Mouse (Mus musculus) limb, embryonic 14.5 days (tissue): Measurements from ENCODE around the gene Lpo. TPM values are rescaled to one million over a fixed set of nuclear protein-coding genes. Genes with fewer than 3 reads are reported as not detected.

Source experiments
- ATAC-seq: fragments of 200-750 bp; cut with Nextera tagmentation; 2 replicates; pipeline ENCODE4 v1.8.0; 2017; ENCODE audit warnings: low read depth, moderate number of reproducible peaks, moderate TSS enrichment; ENCODE audit not compliant: low FRiP score
- DNase-seq: peaks from one replicate; pipeline ENCODE4 v3.0.0-alpha.2; 2015; ENCODE audit warnings: low spot score
- H3K27ac ChIP-seq: fragments of 300-500 bp; sonication (generic); replicated peaks from 2 replicates; pipeline ENCODE4 v1.5.1; 2014; ENCODE audit warnings: low read depth, mild to moderate bottlenecking, low read length, moderate library complexity, mixed read lengths
- H3K27me3 ChIP-seq: fragments of 300-500 bp; sonication (generic); 2 replicates; pipeline ENCODE4 v1.6.1; 2014; ENCODE audit warnings: low read length, mixed read lengths; ENCODE audit not compliant: control insufficient read depth, insufficient read depth
- H3K36me3 ChIP-seq: fragments of 300-500 bp; sonication (generic); 2 replicates; pipeline ENCODE4 v1.6.1; 2014; ENCODE audit warnings: mild to moderate bottlenecking, low read length, moderate library complexity, mixed read lengths; ENCODE audit not compliant: control insufficient read depth, insufficient read depth
- H3K4me1 ChIP-seq: fragments of 300-500 bp; sonication (generic); 2 replicates; pipeline ENCODE4 v1.6.1; 2014; ENCODE audit warnings: antibody characterized with exemption, low read length, mixed read lengths; ENCODE audit not compliant: control insufficient read depth, insufficient read depth
- H3K4me2 ChIP-seq: fragments of 300-500 bp; sonication (generic); replicated peaks from 2 replicates; pipeline ENCODE4 v1.6.1; 2014; ENCODE audit warnings: low read depth, mild to moderate bottlenecking, low read length, moderate library complexity; ENCODE audit not compliant: severe bottlenecking
- H3K4me3 ChIP-seq: fragments of 300-500 bp; sonication (generic); replicated peaks from 2 replicates; pipeline ENCODE4 v1.5.1; 2014; ENCODE audit warnings: low read length
- H3K9ac ChIP-seq: fragments of 300-500 bp; sonication (generic); 2 replicates; pipeline ENCODE4 v1.6.1; 2014; ENCODE audit warnings: mild to moderate bottlenecking, low read depth, low read length, moderate library complexity; ENCODE audit not compliant: severe bottlenecking
- H3K9me3 ChIP-seq: fragments of 300-500 bp; sonication (generic); 2 replicates; pipeline ENCODE4 v1.6.1; 2016; ENCODE audit warnings: low read length; ENCODE audit not compliant: control insufficient read depth
- POLR2A ChIP-seq: fragments of 200-500 bp; IDR thresholded peaks from 2 replicates; pipeline ENCODE4 v1.8.0; 2012; ENCODE audit warnings: inconsistent platforms, mild to moderate bottlenecking, moderate library complexity, borderline replicate concordance; ENCODE audit not compliant: insufficient read depth, insufficient read length; ENCODE audit errors: extremely low read depth
- WGBS: fragments of 180-500 bp; shearing (Covaris S2); extraction: QIAGEN DNeasy Blood & Tissue Kit; methylation state at CpG from one replicate; pipeline ENCODE4 v1.1.7; 2014; 5-methylcytosine and 5-hydroxymethylcytosine counted together
- polyA plus RNA-seq, 2 experiments: library from polyadenylated mRNA; depleted of rRNA in 1 of 2; stranded (reverse) in 1 of 2; unstranded in 1 of 2; fragments of >200 nt; fragmentation: Nextera tagmentation in 1 of 2; extraction: Ambion mirVana in 1 of 2; gene quantifications; 2 replicates each; pipeline versions ENCODE4 v1.2.1 to v1.2.3; 2012 to 2014

Gene Lpo
- polyA plus RNA-seq, 2 experiments, result 0.04 TPM; not detected in 1

DNA sequence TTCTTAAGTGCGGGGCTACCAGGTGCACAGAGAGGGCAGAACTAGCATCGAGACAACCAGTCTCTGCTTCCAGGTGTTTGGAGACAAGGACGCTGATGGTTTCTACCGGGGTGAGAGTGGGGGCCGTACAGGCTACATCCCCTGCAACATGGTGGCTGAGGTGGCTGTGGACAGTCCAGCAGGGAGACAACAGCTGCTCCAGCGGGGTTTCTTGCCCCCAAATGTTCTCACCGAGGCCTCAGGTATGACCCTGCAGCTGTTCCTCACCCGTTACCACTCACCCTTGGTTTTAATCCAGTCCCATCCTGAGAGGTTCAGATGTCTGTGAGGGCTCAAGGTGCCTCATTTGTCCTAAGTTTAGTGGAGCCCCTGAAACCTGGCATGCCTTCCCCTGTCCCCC is 48.0 kb downstream of the Lpo start:
- Histone ChIP-seq H3K36me3 (no peaks in the 10 kb centered on the region), H3K4me2 (no peak overlapping the region), H3K4me3 (no peak overlapping the region), H3K27ac (no peak overlapping the region), H3K27me3 (no peaks in the 10 kb centered on the region), H3K9me3 (no peaks in the 10 kb centered on the region), H3K9ac (no peak overlapping the region), H3K4me1 (peaks cover 6% of the 10 kb centered on the region)
- 83% methylated on average over 8 of the region's 8 CpGs for WGBS
- ATAC-seq (no peak), DNase-seq (no peak)
- no peak for TF ChIP-seq POLR2A

DNA sequence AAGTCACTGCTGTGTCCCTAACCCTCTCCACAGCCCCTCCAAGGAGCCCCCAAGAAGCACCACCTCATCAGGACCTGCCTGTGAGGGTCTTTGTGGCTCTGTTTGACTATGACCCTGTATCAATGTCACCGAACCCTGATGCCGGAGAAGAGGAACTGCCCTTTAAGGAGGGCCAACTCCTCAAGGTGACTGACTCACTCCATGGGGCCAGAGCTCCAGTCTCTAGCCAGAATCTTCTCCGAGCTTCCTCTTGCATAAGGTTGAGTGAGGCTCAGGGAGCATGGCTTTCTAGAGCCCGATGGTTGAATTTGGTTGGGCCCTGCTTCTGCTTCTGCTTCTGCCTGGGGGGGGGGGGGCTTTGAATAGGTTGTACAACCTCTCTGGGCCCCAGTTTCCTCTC is 48.7 kb downstream of the Lpo start:
- 81% methylated on average over 4 of the region's 4 CpGs for WGBS
- Histone ChIP-seq H3K9ac (no peak overlapping the region), H3K4me2 (no peak overlapping the region), H3K27ac (no peak overlapping the region), H3K4me1 (peaks cover 6% of the 10 kb centered on the region), H3K9me3 (no peaks in the 10 kb centered on the region), H3K36me3 (no peaks in the 10 kb centered on the region), H3K4me3 (no peak overlapping the region), H3K27me3 (no peaks in the 10 kb centered on the region)
- no peak for ATAC-seq
- DNase-seq, result no peak
- no peak for TF ChIP-seq POLR2A

DNA sequence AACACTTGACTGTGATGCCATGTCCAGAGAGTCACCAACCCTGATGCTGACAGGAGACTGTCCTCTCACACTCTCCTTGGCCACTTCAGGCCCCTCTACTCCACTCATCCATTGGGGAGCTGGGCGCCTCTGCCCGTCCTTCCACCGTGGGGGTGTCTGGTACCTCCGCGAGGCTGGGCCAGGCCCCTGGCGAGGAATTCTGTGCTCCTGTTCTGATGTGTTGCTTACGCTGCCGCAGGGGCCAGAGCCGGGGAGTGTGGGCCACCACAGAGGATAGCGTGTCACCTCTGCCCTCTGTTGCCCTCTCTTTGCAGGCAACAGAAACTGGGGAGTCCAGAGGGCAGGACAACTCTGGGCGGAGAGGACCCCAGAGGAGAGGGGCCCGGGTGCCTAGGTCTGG is 49.2 kb downstream of the Lpo start:
- no peak for ATAC-seq

DNA sequence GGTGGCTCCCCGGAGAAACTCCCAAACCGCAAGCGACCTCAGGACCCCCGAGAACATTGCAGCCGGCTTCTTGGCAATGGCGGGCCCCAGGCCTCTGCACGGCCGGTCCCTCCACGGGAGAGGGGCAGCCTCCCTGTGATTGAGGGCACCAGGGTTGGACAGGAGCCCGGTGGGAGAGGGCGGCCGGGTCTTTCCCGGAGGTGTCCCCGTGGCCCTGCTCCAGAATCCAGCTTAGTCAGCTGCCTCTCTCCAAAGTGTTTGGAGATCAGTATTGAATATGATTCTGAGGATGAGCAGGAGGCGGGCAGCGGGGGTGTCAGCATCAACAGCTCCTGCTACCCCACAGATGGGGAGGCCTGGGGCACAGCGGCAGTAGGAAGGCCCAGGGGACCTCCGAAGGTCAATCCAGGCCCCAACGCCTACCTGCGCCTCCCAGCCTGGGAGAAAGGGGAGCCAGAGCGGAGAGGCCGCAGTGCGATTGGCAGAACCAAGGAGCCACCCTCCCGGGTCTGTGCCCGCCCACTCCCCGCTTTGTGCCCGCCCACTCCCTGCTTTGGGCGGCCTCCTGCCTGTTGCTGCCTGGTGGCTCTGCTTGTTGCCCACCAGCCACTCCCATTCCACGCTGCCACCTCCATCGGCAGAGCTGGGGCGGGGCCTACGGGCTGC is 49.9 kb downstream of the Lpo start:
- H3K27ac ChIP-seq, result no peak overlapping the region
- 11% methylated on average over 27 of the region's 32 CpGs for WGBS

More for the DNA sequence above, 49.2 kb downstream of the Lpo start:
- H3K9ac ChIP-seq, result peak overlapping the region; percentile 65
- H3K4me3 ChIP-seq, result peak overlapping the region; percentile 40
- no peaks in the 10 kb centered on the region for H3K27me3 ChIP-seq
- DNase-seq, result no peak
- peaks cover 6% of the 10 kb centered on the region for H3K4me1 ChIP-seq
- H3K4me2 ChIP-seq, result peak overlapping the region; percentile 91
- 33% methylated on average over 12 of the region's 12 CpGs for WGBS
- TF ChIP-seq POLR2A, result no peak
- H3K36me3 ChIP-seq, result no peaks in the 10 kb centered on the region
- no peak overlapping the region for H3K27ac ChIP-seq
- H3K9me3 ChIP-seq, result no peaks in the 10 kb centered on the region

DNA sequence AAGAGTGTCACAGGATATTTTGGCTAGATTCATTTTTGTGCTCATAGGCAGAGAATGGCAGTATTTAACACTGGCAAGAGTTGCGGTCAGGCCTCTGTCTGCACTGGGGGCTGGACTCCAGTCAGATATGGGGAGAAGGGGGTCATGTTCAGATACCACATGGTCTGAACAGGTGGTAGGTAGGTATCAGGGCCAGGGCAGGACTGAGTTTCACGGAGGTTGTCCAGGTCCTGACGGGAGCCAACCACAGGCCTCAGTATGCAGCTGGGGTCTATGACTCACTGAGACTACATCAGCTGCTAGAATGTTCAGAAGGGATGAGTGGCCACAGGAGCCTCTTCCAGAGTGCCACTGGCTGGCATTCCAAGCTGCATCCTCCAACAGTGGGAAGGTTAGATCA is 55.7 kb downstream of the Lpo start:
- TF ChIP-seq POLR2A, result no peak
- Histone ChIP-seq H3K4me1 (no peaks in the 10 kb centered on the region), H3K9ac (no peak overlapping the region), H3K4me2 (no peak overlapping the region), H3K27ac (no peak overlapping the region), H3K27me3 (no peaks in the 10 kb centered on the region), H3K4me3 (no peak overlapping the region), H3K9me3 (no peaks in the 10 kb centered on the region), H3K36me3 (no peaks in the 10 kb centered on the region)
- DNase-seq (no peak), ATAC-seq (no peak)
- 87% methylated on average over 3 of the region's 3 CpGs for WGBS

More for the DNA sequence above, 49.9 kb downstream of the Lpo start:
- Histone ChIP-seq H3K4me1 (peaks cover 6% of the 10 kb centered on the region), H3K4me2 (peak overlapping the region; percentile 91), H3K4me3 (peak overlapping the region; percentile 40), H3K36me3 (no peaks in the 10 kb centered on the region), H3K9ac (peak overlapping the region; percentile 65), H3K27me3 (no peaks in the 10 kb centered on the region), H3K9me3 (no peaks in the 10 kb centered on the region)
- TF ChIP-seq POLR2A, result no peak
- ATAC-seq, result peak; percentile 89
- DNase-seq, result peak; percentile 81
